Mouse (Mus musculus) T-cell, adult 2 months (primary cell): Measurements from ENCODE around the gene Umad1.

ENCODE experiments used
- DNase-seq: peaks from one replicate; pipeline ENCODE4 v3.0.0; 2022; ENCODE audit warnings: low spot score

The Umad1 gene

DNA sequence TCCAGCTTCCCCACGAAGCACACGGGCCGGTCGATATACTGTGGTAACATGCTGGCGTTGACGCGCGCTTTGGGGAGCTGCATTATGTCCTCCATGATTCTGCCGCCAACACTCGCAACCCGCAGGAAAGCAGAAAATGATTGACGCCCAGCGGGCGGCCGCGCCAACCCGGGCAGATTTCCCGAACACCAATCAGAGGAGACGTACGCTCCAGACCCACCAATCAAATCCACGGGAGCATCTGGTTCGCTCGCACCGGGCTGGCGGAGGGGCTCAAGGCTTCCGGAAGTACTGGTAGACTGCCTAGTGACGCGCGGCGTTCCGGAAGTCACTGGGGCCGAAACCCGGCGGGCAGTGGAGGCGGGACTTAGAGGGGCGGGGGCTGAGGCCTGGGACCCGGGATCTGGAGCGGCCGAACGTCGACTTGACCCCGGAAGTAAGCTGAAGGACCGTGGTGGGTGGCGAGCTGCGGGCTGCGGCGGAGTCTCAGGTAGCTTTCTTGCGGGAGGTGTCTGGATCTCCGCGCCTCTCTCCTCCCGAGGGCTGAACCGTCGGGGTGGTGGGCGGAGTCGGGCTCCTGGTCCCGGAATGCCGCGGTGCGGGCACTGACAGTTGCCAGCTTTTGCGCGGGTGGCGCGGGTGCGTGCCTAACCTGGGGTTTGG lies at the start of gene Umad1, which contains the start of the genes Rpa3 and Gm45062:
Umad1 (plus strand) TSS at position 285 of the 663 bp plus-strand sequence.
Rpa3 (minus strand) TSS at position 170 of the 663 bp plus-strand sequence.
Gm45062 (plus strand) TSS at position 447 of the 663 bp plus-strand sequence.
- peak; percentile 97 for DNase-seq

DNA sequence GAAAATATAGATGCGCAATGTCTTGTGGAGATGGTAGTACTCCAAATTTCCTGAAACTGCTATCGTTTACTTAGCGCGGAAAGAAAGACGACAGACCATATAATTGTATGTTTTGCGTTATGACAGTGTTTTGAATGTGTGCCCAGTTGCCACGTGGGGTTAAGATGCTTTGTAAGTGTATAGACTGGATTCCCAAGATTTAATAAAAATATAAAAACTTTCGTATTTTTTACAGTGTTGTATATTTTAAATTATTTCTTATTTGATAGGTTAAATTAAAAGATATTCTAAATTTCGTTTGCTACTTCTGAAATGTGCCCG lies 49.3 kb upstream of the Umad1 start:
- DNase-seq = no peak

DNA sequence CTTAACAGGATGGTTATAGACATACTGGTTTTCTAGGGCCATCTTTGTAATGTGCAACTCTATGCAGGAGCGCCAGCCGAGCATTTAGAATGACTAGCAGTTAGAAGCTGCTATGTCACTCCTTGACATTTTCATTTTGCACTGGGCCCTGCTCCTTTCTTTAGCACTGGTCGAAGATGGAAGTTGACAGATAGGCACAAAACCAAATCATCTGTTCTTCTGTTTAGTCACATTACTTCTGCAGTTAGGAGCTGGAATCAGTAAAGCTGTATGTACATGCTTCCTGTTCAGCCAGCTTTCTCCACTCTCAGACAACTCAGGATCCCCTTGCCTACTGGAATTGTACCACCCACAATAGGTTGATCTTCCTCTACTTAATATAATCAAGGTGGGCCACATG lies 48.4 kb upstream of the Umad1 start:
- no peak for DNase-seq

DNA sequence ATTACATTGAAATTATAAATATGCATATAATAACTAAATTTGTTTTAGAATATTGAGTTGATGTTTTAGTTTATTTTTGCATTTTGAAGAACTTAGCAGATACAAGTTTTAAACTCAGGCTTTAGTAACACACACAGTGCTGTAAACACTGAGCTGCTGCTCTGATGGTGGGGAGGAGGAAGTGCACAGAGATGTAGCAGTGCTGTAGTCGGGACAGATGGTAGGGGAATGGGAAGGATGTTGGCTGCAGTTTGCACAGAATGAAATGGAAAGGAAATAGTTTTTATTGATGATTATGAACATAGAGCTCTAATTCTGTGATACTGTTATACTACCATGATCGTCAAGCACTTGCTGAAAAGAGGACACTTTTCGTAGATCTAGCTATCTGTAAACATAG lies 32.1 kb upstream of the Umad1 start:
- DNase-seq = no peak

DNA sequence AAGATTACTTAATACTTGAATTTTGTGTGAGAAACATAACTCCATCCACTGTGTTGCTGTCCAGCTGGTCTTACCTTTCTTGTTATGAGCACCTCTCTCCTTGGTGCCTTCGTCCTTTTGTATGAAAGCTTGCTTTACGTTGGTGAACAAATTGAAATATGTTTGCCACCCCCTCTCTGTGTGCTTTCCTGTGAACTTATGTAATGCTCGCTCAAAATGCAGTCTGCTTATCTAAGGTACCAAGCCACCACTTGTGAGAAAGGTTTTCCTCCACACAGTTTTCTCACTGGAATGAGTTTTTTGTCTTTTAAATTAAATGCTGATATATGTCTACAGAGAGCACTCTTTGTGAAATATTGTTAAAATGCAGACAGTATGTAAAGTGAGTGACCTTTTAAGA lies 30.5 kb upstream of the Umad1 start:
- DNase-seq = no peak

DNA sequence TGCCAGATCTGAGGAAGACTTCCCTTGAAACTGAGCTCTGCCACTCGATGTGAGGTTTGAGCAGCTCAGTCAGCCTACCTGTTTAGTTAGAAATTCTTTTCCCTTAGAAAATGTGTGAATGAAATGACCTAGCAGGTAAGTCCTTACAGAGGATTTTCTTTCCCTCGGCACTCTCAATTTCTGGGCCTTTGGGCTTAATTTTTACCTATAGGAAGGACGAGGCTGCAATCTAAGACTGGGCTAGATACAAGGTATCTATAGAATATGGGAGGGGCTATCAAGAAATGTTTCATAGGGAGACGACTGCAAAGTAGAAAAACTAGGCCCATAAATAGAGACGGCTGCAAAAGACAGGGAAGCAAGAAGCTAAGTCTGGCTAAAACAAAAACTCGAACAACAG lies 772 bp upstream of the Umad1 start:
- no peak for DNase-seq

DNA sequence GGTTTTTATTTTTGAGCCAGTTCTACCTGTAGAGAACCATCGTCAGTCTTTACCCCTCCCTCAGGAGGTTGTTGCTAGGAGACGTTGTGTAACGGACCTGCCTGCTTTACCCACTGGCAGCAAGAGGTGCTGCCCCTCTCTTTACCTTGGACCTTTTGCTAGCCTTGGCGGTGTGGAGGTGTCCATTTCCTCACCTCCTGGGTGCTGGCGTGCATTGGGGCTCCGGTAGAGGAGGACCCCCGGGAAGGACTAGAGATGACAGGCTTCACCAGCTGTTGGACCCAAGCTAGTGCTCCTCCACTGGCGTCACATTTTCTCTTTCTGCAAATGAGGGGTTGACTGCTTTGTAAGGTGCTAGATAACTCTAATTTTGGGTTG lies 568 bp downstream of the Umad1 start:
- no peak for DNase-seq

DNA sequence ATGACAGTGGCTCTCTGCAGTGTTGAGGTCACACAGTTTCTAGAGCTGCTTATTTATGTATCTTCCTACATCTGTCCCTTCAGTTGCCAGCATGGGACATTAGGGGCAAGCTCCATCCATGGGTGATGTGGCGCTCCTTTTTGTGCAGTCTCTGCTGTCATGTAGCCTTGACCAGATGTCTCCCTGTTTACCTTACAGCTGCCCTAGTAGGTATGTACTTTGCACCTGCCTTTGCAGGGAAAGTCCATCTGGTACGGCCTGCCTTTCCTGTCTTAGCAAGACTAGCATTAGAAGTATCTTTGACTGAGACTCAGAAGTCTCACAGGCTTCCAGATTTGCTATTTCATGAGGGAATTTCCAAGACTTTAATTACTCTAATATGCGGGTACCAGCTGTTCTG lies 12.0 kb downstream of the Umad1 start:
- no peak for DNase-seq

DNA sequence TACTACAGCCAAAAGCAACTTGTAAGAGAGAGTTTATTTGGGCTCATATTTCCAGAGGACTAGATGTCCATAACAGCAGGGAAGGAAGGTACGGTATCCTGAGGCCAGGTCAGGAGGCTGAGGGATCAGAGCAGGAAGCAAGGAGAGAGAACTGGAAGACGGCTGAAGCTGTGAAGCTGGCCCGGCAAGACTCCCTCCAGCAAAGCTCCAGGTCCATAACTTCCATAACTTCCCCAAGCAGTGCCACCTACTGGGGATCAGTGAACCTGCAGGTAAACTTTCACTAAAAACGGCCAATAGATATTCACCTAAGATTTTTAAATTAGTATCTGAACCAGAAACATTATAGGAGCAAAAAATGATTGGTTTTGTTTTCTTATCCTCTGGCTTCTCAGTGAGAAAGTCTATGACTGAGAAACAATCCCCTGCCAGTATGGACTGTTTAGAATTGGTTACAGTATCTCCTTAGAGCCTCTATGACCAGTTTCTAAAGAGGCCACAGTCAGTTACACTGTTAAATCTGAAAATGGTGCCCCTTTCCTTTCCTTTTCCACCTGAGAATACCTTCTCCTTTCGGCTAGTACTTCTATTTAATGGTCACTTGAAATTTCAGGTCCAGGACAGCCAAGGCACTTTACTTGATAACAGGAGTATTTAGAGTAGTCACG lies 15.4 kb downstream of the Umad1 start:
- peak; percentile 36 for DNase-seq

DNA sequence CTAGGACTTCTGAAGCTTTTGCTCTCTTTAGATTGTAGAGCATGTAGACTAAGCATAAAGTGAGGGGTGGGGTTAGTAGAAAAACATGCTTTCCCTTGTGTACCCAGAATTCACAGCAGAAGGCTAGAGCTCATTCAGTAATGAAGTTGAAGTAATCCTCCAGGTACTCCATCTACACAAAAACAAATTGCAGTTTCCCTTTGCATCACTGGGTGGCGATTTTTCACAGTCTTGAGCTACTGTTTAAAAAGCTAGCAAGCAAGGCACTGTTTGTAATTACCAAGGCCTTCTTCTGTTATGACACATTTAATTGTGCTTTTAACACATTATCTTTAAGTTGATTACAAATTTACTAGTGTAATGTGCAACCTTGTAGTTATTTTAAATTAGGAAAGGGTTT lies 16.0 kb downstream of the Umad1 start:
- peak; percentile 66 for DNase-seq

DNA sequence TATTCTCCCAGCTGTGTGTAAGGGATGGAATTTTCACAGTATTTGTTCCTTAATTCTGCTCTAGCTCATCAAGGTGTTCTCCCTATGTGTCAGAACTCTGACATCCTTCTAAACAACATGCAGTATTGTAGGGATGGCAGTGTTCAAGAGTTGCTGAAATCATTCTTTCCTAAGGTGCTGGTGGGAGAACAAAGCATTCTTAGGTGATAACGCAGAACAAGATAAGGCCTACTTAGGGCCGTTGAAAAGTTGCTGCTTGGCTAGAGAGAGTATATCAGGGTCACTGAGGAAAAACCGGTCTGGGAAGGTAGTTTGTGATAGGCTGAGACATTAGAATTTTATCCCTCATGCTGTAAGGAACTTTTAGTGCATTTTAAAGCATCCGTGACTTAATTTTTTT lies 17.3 kb downstream of the Umad1 start:
- no peak for DNase-seq

DNA sequence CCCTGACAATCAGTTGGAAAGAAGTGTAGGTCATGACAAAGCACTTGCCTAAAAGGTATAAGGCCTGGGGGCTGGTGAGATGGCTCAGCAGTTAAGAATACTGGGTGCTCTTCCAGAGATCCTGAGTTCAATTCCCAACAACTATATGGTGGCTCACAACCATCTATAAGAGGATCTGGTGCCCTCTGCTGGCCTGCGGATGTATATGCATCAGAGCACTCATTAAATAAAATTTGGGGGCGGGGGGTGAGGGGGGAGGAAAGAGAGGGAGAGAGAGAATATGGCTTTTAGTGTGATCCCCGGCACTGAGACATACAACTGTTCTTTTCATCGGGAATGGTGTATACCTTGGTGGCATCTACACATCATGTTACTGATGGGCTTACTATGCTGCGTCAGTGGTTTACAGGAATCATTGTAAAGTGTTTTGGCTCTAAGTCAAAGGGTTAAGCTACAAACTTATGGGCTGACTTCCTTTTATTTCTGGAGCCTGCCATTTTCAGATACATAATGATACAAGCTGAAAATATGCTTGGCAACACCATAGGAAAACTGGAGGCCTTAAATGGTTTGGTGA lies 19.4 kb downstream of the Umad1 start:
- peak; percentile 7 for DNase-seq

DNA sequence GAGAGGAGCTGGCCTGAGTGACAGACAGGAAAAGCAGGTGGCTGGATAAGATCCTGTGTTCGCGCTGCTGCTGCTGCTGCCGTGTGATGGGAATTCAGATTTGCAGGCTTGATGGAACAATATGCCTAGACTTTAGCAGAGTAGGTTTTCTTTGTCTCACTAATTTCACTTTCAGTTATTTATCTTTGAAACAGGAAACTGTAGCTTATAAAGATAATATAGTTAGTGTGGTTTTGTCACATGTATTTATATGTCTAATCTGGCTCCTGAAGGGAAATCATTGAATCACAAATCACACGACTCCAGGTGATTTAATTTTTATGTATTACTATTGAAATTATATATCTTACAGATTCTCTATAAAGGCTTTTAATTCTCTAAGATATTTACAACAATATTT lies 24.2 kb downstream of the Umad1 start:
- no peak for DNase-seq

DNA sequence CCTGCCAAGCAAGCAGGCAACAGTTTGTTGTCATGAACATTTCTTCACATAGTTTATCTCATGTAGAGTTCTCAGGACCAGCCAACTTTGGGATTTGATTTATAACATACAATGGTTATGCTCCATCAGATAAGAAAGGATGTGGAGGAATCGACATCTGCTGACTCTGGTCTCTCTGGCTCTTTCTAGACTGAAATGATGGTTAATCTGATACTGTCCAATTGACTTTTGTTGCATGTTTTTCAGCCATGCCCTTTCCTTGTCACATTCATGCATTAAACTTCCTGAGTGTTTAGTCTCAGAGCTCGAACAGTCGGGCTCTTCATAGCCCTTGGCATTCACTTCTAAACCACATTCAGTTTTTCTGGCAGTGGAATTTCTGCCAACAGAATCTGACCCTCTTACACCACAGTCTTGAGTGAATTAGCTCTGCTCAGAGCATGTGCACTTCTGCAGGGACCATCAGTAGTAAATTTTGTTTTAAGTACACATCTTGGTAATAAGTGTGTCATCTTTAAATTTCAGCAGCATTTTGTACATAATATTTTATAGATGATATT lies 26.4 kb downstream of the Umad1 start:
- DNase-seq = no peak

DNA sequence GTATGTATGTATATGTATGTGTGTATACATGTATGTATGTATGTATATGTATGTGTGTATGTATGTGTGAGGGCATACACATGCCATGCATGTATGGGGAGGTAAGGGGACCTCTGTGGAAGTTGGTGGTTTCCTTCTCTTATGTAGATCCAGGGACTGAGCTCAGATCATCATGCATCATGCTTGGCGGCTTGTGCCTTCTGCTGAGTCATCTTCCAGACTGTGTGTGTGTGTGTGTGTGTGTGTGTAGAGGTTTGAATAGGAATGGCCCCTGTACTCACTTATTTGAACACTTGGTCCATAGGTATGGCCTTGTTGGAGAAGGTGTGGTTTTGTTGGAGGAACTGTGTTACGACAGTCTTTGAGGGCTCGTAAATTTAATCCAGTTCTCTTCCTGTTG lies 27.1 kb downstream of the Umad1 start:
- no peak for DNase-seq

DNA sequence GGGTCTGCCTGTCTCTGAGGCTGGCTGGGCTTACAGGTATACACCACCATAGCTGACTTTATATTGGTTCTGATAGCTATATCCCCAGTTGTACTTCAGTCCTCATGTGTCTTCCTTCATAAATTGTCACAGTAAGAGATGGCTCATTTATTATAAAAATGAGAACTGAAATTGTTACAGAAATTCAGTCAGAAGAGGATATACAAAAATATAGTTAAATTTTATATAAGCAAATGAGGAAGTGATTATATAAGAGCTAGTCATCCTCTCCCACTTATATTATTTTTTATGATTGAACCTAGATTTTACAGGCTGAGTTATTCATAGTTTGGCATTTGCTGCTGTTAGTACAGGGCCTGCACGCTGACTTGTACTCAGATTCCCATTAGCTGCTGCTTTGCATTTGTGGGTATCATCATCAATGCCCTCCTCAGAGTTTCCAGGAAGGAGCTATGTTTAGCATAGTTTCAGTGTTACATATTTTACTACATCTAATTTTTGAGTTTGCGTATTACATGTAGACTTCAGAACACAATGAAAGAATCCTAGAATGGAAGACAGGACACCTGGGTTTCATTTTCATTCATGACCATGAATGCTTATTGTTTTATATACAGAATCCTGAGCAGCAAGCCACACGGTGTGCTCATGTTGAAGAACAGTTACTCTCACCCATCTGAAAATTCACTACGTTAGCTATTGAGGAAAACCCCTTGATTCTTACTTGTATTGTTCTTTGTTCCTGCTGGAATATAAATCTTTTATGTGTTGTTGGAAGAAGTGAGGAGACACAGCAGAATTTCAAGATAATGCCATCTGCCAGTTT lies 29.9 kb downstream of the Umad1 start:
- no peak for DNase-seq

DNA sequence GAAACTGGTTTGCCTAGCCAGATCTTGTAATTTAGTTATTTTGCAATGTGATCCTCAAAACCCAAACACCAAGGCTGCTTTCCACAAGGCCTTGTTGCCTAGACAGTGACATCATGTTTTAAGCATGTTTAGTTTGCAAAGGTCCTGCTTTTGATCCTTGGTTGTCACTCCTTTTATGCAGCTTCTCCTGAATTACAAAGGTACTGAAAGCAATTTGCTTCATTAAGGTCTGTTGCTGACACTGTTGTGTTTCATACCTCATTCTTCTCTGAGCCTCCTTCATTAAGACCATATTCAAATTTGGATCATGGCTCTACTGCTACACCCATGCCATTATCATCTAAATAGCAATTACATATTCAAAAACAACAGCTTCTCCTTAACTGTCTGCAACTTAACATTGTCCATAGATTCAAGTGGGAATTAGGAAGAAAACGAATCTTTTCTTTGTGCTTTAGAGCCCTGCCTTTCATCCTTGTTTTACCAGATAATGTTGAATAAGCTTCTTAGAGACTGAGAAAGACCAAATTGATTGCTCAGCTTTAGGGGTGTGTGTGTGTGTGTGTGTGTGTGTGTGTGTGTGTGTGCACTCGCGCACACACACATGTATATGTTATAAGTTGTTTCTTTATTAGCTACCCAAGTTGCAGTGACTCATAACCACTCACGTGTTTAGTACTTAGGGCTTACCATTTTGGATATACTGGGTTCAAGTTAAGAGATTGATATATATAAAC lies 35.1 kb downstream of the Umad1 start:
- DNase-seq = no peak

DNA sequence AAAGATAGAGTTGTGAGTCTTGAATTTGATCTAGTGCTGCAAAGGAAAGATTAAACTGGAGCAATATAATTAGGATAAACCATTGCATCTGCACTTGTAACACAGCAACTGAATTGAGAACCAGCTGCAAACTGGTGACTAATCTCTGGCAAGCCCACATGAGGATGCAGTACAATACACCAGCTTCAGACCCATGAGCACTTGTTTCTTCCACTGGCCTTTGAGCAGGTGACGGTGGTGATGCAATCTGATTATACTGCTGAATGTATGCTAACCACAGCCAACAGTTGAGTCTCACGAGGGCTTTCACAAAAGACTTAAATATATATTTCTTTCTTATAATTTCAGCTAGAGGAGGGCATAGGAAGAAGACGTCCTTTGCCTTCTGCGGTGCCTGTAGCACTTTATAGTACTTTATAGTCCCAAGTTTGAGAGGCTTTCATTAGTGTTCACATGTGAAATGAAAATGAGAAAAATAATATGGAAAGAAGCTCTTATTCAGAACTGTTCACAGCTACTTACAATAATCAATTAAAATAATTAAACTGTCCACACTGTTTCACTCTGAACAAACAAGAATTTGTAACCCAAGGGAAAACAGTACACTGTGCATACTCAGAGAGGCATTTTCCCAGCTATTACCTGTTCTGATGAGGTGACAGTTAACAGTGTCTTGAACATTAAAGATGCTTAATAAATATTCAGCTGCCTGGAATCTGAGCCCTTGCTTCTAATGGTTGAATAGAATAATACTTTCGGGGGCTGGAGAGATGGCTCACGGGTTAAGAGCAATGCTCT lies 40.2 kb downstream of the Umad1 start:
- DNase-seq = no peak

DNA sequence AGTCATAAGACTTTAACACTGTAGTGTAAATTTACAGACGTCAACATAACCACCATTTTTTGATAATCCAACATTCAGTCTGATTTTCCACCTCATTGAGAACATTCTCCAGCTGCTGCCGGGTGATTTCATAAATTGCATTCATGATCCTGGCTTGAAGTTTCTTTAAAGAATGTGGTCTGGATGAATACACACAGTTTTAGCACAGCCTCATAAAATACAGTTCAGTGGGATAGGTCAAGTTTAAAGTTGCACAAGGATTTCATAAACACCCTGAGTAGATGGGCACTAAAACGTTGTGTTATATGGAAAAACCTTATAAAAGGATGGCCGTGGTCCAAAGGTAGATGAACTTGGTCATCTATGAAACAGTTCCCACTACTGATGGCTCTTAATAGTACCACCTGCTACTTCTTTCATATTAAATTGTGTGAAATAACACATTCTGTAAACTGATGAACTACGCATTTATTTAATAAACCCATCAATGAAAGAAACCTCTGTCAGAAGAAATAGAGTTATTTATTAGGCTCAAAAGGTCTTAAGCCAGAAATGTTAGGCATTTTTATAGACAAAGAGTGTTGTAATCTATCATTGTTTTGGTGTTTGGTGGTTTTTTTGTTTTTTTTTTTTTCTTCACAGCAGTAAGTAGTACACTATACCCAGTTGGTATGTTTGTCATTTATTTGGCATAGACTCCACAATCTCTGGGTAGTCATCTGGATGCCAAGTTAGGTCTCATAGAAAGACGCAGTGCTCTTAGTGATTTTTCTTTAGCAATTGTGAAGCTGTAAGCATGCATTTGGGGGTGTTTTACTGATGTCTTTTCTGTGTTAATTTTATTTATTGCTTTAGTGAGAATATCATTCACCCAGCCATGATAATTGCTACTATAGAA lies 49.0 kb downstream of the Umad1 start:
- DNase-seq = no peak

DNA sequence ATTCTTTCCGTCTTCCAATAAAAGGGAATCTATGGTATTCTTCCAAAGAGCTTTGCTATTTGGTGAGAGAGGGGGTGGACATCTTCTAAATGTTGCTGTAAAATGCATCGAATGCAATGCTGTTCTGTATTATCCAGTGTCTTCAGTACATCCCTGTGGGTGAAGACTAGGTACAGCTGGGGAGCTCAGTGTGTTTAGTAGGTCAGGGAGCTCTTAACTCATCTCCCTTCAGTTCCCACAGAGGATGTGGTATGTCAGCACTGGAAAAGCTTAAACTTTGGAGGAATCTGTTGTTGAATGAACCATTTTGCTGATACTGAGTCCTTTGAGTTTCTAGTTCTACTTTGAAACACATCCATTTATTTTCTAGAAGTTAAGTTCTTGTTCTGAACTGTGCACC lies 53.5 kb downstream of the Umad1 start:
- no peak for DNase-seq
